Mouse (Mus musculus): ENCODE results near the gene Fry. TPM values are rescaled to one million over a fixed set of nuclear protein-coding genes. Genes with fewer than 3 reads are reported as not detected.

Fry gene
- total RNA-seq (2014; rRNA removed) (129 and 178 TPM in 2 replicates), polyA plus RNA-seq (2015; fragmentation: Nextera tagmentation; extraction: Ambion mirVana) (54.3 and 62.6 TPM in 2 replicates)

- Histone ChIP-seq H3K9ac (replicated peaks; ENCODE audit: low read length, poor library complexity, severe bottlenecking) (peak within 1 kb of the TSS; percentile 65), H3K4me2 (ENCODE audit: low read depth, low read length, poor library complexity, severe bottlenecking) (peak within 1 kb of the TSS; percentile 86), H3K9me3 (ENCODE audit: low read length) (no peaks in the 10 kb centered on the region), H3K36me3 (ENCODE audit: insufficient read depth, low read length) (no peaks in the 10 kb centered on the region), H3K27me3 (ENCODE audit: insufficient read depth, low read length) (no peaks in the 10 kb centered on the region), H3K4me1 (ENCODE audit: insufficient read depth, low read length) (peaks cover 5% of the 10 kb centered on the region), H3K27ac (ENCODE audit: low read depth, low read length) (no peak within 1 kb of the TSS), H3K4me3 (ENCODE audit: low read depth, low read length) (peak within 1 kb of the TSS; percentile 73)
- DNase-seq (ENCODE audit: low spot score) (peak; percentile 93), ATAC-seq (ENCODE audit: low FRiP score) (peak; percentile 97)
- no peak for TF ChIP-seq CTCF (IDR thresholded peaks at IDR 0.05)
- under 1% methylated on average over 39 of the region's 68 CpGs for whole genome bisulfite sequencing
Measured at GRCm38 (mm10) chr5:150118455-150119241, at the start of gene Fry. Gene Fry (plus strand): TSS chr5:150118645.

GRCm38 (mm10) chr5:150070086-150070485 is 48.4 kb upstream of the Fry start:
- Histone ChIP-seq H3K4me1 (ENCODE audit: insufficient read depth, low read length) (no peaks in the 10 kb centered on the region; the same call in 1 of the 2 replicates), H3K9ac (replicated peaks; ENCODE audit: low read length, poor library complexity, severe bottlenecking) (no peak overlapping the region), H3K27me3 (ENCODE audit: insufficient read depth, low read length) (no peaks in the 10 kb centered on the region), H3K27ac (ENCODE audit: low read depth, low read length) (no peak overlapping the region), H3K4me2 (ENCODE audit: low read depth, low read length, poor library complexity, severe bottlenecking) (peak overlapping the region; percentile 32), H3K9me3 (ENCODE audit: low read length) (no peaks in the 10 kb centered on the region), H3K4me3 (ENCODE audit: low read depth, low read length) (no peak overlapping the region), H3K36me3 (ENCODE audit: insufficient read depth, low read length) (no peaks in the 10 kb centered on the region)
- peak; percentile 70 for DNase-seq (ENCODE audit: low spot score)
- 22% methylated on average over 10 of the region's 10 CpGs for WGBS
- TF ChIP-seq CTCF (IDR thresholded peaks at IDR 0.05): peak; percentile 80
- ATAC-seq (ENCODE audit: low FRiP score): no peak

- H3K27ac ChIP-seq (ENCODE audit: low read depth, low read length): no peak overlapping the region
- no peaks in the 10 kb centered on the region for H3K9me3 ChIP-seq (ENCODE audit: low read length)
- no peak overlapping the region for H3K9ac ChIP-seq (replicated peaks; ENCODE audit: low read length, poor library complexity, severe bottlenecking)
- H3K27me3 ChIP-seq (ENCODE audit: insufficient read depth, low read length): no peaks in the 10 kb centered on the region
- DNase-seq (ENCODE audit: low spot score) (no peak), ATAC-seq (ENCODE audit: low FRiP score) (no peak)
- no peaks in the 10 kb centered on the region; the same call in 1 of the 2 replicates for H3K4me1 ChIP-seq (ENCODE audit: insufficient read depth, low read length)
- no peak overlapping the region for H3K4me3 ChIP-seq (ENCODE audit: low read depth, low read length)
- no peak for TF ChIP-seq CTCF (IDR thresholded peaks at IDR 0.05)
- H3K36me3 ChIP-seq (ENCODE audit: insufficient read depth, low read length): no peaks in the 10 kb centered on the region
- no peak overlapping the region for H3K4me2 ChIP-seq (ENCODE audit: low read depth, low read length, poor library complexity, severe bottlenecking)
Measured at GRCm38 (mm10) chr5:150071738-150072137, 46.7 kb upstream of the Fry start.

GRCm38 (mm10) chr5:150079866-150080797 is 38.3 kb upstream of the Fry start:
- Histone ChIP-seq H3K4me3 (ENCODE audit: low read depth, low read length) (no peak overlapping the region), H3K27ac (ENCODE audit: low read depth, low read length) (no peak overlapping the region), H3K4me1 (ENCODE audit: insufficient read depth, low read length) (peaks cover 4% of the 10 kb centered on the region; the same call in 1 of the 2 replicates), H3K4me2 (ENCODE audit: low read depth, low read length, poor library complexity, severe bottlenecking) (peak overlapping the region; percentile 24), H3K9me3 (ENCODE audit: low read length) (no peaks in the 10 kb centered on the region), H3K9ac (replicated peaks; ENCODE audit: low read length, poor library complexity, severe bottlenecking) (no peak overlapping the region), H3K27me3 (ENCODE audit: insufficient read depth, low read length) (no peaks in the 10 kb centered on the region), H3K36me3 (ENCODE audit: insufficient read depth, low read length) (no peaks in the 10 kb centered on the region)
- no peak for TF ChIP-seq CTCF (IDR thresholded peaks at IDR 0.05)
- ATAC-seq (ENCODE audit: low FRiP score): peak; percentile 81; the same call in 1 of the 2 replicates
- WGBS: 12% methylated on average over 12 of the region's 12 CpGs
- peak; percentile 66 for DNase-seq (ENCODE audit: low spot score)

GRCm38 (mm10) chr5:150082696-150083095 is 35.7 kb upstream of the Fry start:
- Histone ChIP-seq H3K9ac (replicated peaks; ENCODE audit: low read length, poor library complexity, severe bottlenecking) (no peak overlapping the region), H3K27me3 (ENCODE audit: insufficient read depth, low read length) (no peaks in the 10 kb centered on the region), H3K27ac (ENCODE audit: low read depth, low read length) (no peak overlapping the region), H3K4me1 (ENCODE audit: insufficient read depth, low read length) (peaks cover 4% of the 10 kb centered on the region; the same call in 1 of the 2 replicates), H3K36me3 (ENCODE audit: insufficient read depth, low read length) (no peaks in the 10 kb centered on the region), H3K4me2 (ENCODE audit: low read depth, low read length, poor library complexity, severe bottlenecking) (no peak overlapping the region), H3K9me3 (ENCODE audit: low read length) (no peaks in the 10 kb centered on the region), H3K4me3 (ENCODE audit: low read depth, low read length) (no peak overlapping the region)
- DNase-seq (ENCODE audit: low spot score) (no peak), ATAC-seq (ENCODE audit: low FRiP score) (no peak)
- 86% methylated on average over 14 of the region's 14 CpGs for WGBS
- no peak for TF ChIP-seq CTCF (IDR thresholded peaks at IDR 0.05)

Data from midbrain, postnatal 0 days (tissue).